Mouse (Mus musculus): ENCODE results near the gene Actc1.

The Actc1 gene

DNA sequence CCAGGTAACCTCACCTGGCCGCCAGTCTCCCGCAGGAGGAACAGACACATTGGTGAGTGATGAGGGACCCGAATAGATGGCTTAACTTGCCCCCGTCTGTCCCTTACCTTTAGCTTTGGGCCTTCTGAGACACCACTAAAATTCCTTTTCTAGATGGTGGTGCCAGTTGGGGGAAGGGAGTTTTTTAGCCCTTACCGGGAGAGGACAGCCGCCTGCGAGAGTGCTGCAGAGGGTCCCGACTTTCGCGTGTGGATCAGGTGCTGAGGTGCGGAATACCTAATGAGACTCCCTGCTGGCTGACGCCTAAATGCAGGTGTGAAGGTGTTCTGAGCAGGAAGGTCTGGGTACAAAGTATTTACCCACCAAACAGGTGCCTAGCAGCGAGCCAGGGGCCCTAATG lies 39.5 kb downstream of the Actc1 start:
- H3K4me3 ChIP-seq (replicated peaks; ENCODE audit: low read length), result peak overlapping the region; percentile 84
- no peak for TF ChIP-seq NANOG (IDR thresholded peaks at IDR 0.05; ENCODE audit: borderline replicate concordance, low read length)
- TF ChIP-seq POU5F1 (IDR thresholded peaks at IDR 0.05; ENCODE audit: borderline replicate concordance, low read length), result no peak
- TF ChIP-seq CTCF (conservative IDR thresholded peaks at IDR 0.05; ENCODE audit: low read length), result no peak
- no peaks in the 10 kb centered on the region for H3K36me3 ChIP-seq (ENCODE audit: insufficient read depth, low read length)
- H3K9me3 ChIP-seq (ENCODE audit: low read length), result no peaks in the 10 kb centered on the region
- peaks cover 42% of the 10 kb centered on the region for H3K27me3 ChIP-seq (ENCODE audit: insufficient read depth, low read length)
- peaks cover 21% of the 10 kb centered on the region for H3K4me1 ChIP-seq (replicated peaks; ENCODE audit: low read depth, low read length)

DNA sequence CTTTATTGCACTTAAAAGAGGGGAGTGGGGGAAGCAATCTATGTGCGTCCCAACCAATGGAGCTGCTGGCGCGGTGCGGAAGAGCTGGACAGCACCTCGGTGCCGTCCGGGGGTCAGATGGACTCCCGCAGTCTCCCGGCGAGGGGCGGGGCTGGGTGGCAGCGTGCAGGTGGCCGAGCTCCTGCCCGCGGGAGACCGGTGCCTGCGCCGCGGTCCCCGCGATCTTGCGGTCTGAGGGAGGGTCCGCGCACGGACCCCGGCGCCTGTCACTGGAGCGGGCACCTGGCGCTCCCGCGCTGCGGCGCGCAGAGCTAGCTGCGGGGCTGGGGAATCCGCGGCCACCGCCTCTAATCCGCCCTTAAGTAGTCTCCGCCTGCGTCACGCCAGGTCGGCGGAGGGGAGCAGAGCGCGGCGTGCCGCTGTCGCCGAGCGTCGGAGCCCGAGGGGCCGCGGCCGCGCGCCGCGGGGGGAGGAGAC lies 40.0 kb downstream of the Actc1 start, which contains the start of gene Gjd2:
Gene Gjd2, minus strand, starts transcription at position 325 of the 477 bp plus-strand sequence.
- peak within 1 kb of the TSS; percentile 84 for H3K4me3 ChIP-seq (replicated peaks; ENCODE audit: low read length)
- TF ChIP-seq POU5F1 (IDR thresholded peaks at IDR 0.05; ENCODE audit: borderline replicate concordance, low read length) (no peak), CTCF (conservative IDR thresholded peaks at IDR 0.05; ENCODE audit: low read length) (no peak), NANOG (IDR thresholded peaks at IDR 0.05; ENCODE audit: borderline replicate concordance, low read length) (no peak)
- H3K36me3 ChIP-seq (ENCODE audit: insufficient read depth, low read length), result no peaks in the 10 kb centered on the region
- peaks cover 42% of the 10 kb centered on the region for H3K27me3 ChIP-seq (ENCODE audit: insufficient read depth, low read length)
- peaks cover 16% of the 10 kb centered on the region for H3K4me1 ChIP-seq (replicated peaks; ENCODE audit: low read depth, low read length)
- H3K9me3 ChIP-seq (ENCODE audit: low read length), result no peaks in the 10 kb centered on the region

DNA sequence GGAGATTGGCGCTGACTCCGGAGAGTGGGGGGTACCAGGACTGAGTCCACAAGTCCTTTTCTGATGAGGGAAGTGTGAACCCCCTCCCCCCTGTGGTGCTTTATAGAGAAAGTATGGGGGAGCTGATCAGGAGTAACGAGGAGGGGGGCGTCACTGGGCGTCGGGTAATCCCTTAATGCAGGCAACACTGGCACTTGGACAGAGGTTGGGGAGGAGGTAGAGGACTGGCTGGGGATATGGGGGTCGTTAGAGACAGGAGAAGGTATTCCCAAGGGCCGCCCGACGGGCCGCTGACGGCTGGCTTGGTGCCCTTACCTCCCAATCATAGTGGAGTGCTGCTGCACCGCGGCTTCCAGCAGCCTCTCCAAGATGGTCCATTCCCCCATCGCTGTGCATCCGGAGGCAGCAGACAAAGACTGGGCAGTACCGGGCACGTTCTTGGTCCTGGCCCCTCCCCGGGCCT lies 40.6 kb downstream of the Actc1 start:
- peaks cover 11% of the 10 kb centered on the region for H3K4me1 ChIP-seq (replicated peaks; ENCODE audit: low read depth, low read length)
- no peaks in the 10 kb centered on the region for H3K36me3 ChIP-seq (ENCODE audit: insufficient read depth, low read length)
- H3K9me3 ChIP-seq (ENCODE audit: low read length), result no peaks in the 10 kb centered on the region
- H3K4me3 ChIP-seq (replicated peaks; ENCODE audit: low read length), result peak overlapping the region; percentile 84
- peaks cover 42% of the 10 kb centered on the region for H3K27me3 ChIP-seq (ENCODE audit: insufficient read depth, low read length)
- TF ChIP-seq CTCF (conservative IDR thresholded peaks at IDR 0.05; ENCODE audit: low read length) (no peak), NANOG (IDR thresholded peaks at IDR 0.05; ENCODE audit: borderline replicate concordance, low read length) (no peak), POU5F1 (IDR thresholded peaks at IDR 0.05; ENCODE audit: borderline replicate concordance, low read length) (no peak)

DNA sequence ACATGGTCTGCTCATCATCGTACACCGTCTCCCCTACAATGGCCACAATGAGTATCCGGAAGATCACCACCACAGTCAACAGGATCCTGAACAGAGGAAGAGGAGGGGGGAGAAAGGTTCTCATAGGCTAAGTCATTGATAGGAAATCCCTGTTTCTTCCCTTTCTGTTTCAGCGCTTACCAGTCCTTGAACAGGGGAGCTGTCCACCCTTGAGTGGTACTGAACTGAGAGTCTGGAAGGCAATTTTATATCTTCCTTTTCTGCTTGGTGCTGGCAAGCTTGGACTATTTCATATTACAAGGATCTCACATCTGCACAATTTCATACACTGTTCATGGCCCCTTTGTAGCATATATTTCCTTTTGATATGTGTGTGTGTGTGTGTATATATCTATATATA lies 41.5 kb downstream of the Actc1 start:
- H3K36me3 ChIP-seq (ENCODE audit: insufficient read depth, low read length), result no peaks in the 10 kb centered on the region
- H3K27me3 ChIP-seq (ENCODE audit: insufficient read depth, low read length), result peaks cover 36% of the 10 kb centered on the region
- H3K4me1 ChIP-seq (replicated peaks; ENCODE audit: low read depth, low read length), result peaks cover 11% of the 10 kb centered on the region
- no peaks in the 10 kb centered on the region for H3K9me3 ChIP-seq (ENCODE audit: low read length)
- no peak overlapping the region for H3K4me3 ChIP-seq (replicated peaks; ENCODE audit: low read length)
- TF ChIP-seq CTCF (conservative IDR thresholded peaks at IDR 0.05; ENCODE audit: low read length), result no peak
- TF ChIP-seq POU5F1 (IDR thresholded peaks at IDR 0.05; ENCODE audit: borderline replicate concordance, low read length), result no peak
- no peak for TF ChIP-seq NANOG (IDR thresholded peaks at IDR 0.05; ENCODE audit: borderline replicate concordance, low read length)

DNA sequence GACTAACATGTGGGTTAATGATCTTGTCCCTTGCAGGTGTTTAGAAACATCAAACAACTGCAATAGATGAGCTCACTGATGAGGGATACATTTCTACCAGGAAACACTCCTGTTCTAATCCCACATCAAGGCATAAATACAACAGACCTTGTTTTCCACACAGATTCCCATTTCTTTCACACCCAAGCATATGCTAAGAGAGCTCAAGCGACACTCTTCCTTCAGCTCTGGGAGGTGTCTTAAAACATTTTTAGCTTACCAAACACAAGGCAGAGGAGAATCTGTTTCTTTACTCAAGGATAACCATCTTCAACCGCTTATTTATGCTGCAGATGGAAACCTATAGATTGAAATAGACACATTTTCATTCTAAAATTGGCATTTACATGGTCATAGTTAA lies 45.0 kb downstream of the Actc1 start:
- TF ChIP-seq CTCF (conservative IDR thresholded peaks at IDR 0.05; ENCODE audit: low read length), result no peak
- TF ChIP-seq POU5F1 (IDR thresholded peaks at IDR 0.05; ENCODE audit: borderline replicate concordance, low read length), result no peak
- no peak for TF ChIP-seq NANOG (IDR thresholded peaks at IDR 0.05; ENCODE audit: borderline replicate concordance, low read length)
- Histone ChIP-seq H3K9me3 (ENCODE audit: low read length) (no peaks in the 10 kb centered on the region), H3K4me1 (replicated peaks; ENCODE audit: low read depth, low read length) (peaks cover 6% of the 10 kb centered on the region), H3K4me3 (replicated peaks; ENCODE audit: low read length) (no peak overlapping the region), H3K36me3 (ENCODE audit: insufficient read depth, low read length) (no peaks in the 10 kb centered on the region), H3K27me3 (ENCODE audit: insufficient read depth, low read length) (peaks cover 18% of the 10 kb centered on the region)

DNA sequence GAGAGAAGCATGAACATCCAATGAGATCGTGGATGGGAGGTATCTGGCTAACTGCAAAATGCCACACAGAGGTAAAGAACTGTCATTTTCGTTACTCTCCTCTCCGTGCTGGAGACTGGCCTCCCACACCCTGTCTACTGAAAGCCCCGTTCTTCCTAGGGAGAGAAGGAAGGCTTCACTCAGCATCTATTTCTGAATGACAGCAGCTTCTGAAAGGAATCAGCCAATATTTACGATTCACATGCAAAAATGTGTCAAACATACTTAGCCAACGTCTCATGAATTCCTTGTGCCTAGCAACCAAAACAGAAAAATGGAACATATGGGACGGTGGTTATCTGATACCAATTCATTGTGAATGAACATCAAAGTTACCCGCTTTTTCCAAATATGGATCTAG lies 55.9 kb downstream of the Actc1 start:
- Histone ChIP-seq H3K4me3 (replicated peaks; ENCODE audit: low read length) (no peak overlapping the region), H3K36me3 (ENCODE audit: insufficient read depth, low read length) (no peaks in the 10 kb centered on the region), H3K27me3 (ENCODE audit: insufficient read depth, low read length) (no peaks in the 10 kb centered on the region), H3K4me1 (replicated peaks; ENCODE audit: low read depth, low read length) (no peaks in the 10 kb centered on the region), H3K9me3 (ENCODE audit: low read length) (no peaks in the 10 kb centered on the region)
- TF ChIP-seq CTCF (conservative IDR thresholded peaks at IDR 0.05; ENCODE audit: low read length), result no peak
- TF ChIP-seq NANOG (IDR thresholded peaks at IDR 0.05; ENCODE audit: borderline replicate concordance, low read length), result no peak
- TF ChIP-seq POU5F1 (IDR thresholded peaks at IDR 0.05; ENCODE audit: borderline replicate concordance, low read length), result no peak

All from E14TG2a.4 (cell line).